Mouse (Mus musculus) thymus, postnatal 14 days (tissue): ENCODE data around the gene Cxcl3.
A peak's percentile ranks its signal among the peaks of the same experiment; 100 is the strongest.

Source experiments
- DNase-seq: peaks from one replicate; pipeline ENCODE4 v3.0.0; 2021

Cxcl3 gene

DNA sequence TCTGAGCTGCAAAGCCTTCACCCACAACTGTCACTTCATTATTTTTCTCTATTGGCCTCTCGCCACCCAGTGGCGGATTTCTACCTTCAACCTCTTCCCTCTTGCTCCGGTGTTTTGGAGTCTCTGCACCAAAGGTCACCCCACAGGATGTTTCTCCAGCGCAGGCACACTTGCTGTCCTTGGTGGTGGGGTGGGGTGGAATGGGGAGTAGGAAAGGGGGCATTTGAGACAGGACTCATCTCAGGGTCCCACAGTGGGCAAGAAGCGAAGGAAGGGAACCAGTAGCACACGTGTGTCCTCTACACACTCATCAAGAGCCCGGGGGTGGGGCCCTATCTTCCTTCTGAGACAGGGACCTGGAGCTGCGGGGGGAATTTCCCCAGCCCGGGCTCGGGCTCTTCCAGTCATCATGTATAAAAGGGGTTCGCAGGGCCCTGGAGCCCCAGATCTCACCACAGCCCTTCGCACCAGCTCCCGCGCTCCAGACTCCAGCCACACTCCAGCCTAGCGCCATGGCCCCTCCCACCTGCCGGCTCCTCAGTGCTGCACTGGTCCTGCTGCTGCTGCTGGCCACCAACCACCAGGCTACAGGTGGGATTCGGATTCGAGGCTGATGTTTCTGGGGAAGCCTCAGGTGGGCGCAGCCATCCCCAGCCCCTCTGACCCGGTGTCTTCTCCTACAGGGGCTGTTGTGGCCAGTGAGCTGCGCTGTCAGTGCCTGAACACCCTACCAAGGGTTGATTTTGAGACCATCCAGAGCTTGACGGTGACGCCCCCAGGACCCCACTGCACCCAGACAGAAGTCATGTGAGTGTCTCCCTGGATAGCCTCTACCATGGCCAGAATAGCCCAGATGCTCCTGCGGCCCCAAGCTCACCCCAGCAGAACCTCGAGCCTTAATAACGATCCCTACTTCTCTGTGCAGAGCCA lies at the start of gene Cxcl3:
Gene Cxcl3 (plus strand): TSS at position 445 of the 930 bp plus-strand sequence.
- peak; percentile 2 for DNase-seq

- DNase-seq, result no peak
Measured at GRCm38 (mm10) chr5:90742029-90742428, 43.9 kb upstream of the Cxcl3 start.

DNA sequence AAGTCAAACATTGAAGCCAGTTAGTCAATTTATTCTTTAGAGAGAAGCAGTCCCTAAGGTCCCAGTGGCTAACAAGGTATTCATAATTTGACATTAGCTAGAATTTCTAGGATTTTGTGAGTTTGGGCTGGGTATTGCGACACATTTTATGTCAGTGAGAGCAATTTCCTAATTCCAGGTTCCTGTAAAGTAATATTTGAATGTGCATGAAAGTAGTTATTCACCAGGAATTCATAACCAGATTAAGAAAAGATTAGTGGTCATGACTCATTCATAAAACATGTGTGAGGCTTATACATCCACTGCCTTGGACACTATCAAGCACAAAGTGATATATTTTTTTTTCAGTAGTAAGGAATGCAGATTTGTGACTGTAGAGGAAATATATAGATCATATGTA lies 32.0 kb upstream of the Cxcl3 start:
- DNase-seq, result no peak

DNA sequence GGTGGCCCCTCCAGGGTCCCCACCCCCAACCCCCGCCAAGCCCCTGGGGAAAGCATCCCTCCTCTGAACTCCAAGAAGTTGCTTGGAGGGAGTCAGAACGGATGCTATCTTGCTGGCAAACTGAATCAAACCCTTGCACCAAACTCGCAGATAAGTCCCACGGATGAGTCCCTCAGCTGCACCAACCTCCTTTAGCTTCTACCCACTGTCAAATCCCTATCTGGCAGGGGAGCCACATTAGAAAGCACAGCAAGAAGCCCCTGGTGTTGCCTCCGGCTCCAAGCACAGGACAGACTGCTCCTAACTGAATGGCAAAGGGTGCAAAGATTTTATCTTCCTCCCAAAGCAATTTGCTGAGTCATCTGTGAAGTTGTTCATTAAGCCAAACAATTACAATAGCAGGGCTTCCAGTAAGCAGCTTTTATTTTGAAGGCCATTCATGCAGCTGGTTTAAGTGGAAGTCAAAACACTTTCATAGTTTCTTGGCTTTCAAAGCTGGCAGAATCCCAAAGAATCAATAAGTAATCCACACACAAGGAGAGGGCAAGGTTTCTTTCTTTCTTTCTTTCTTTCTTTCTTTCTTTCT lies 27.8 kb upstream of the Cxcl3 start:
- no peak for DNase-seq

- no peak for DNase-seq
Measured at GRCm38 (mm10) chr5:90759077-90760065, 26.5 kb upstream of the Cxcl3 start, which contains the start of gene Cxcl5. Gene Cxcl5, plus strand, starts transcription at chr5:90759360.

DNA sequence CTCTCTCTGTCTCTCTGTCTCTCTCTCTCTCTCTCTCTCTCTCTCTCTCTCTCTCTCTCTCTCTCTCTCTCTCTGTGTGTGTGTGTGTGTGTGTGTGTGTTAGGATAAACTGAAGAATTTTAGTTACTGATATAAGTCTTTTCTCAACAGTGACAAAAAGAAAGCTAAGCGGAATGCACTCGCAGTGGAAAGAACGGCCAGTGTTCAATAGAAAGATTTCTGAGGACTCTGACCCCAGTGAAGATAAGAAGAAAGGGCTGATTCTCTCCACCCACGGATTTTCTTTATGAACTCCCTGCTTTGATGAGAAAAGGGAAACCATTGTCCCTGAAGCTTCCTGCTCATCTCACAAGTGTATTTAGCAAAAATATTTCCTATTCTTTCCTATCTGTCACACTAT lies 25.6 kb upstream of the Cxcl3 start:
- no peak for DNase-seq

DNA sequence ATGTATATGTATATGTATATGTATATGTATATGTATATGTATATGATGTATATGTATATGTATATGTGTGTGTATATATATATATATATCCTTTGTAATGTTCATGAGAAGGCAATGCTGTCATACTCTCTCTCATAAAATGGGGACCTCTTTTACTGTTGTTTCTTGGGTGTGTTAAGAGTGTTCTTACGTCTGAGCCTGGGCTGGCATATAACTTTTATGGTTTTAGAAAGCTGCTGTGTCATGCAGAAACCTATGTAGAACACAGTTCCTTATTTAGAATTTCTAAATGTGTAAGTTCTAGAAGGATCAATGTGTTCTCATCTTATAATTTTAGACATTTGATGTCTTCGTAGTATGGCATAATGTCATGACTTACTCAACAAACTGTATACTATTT lies 25.1 kb upstream of the Cxcl3 start:
- no peak for DNase-seq

DNA sequence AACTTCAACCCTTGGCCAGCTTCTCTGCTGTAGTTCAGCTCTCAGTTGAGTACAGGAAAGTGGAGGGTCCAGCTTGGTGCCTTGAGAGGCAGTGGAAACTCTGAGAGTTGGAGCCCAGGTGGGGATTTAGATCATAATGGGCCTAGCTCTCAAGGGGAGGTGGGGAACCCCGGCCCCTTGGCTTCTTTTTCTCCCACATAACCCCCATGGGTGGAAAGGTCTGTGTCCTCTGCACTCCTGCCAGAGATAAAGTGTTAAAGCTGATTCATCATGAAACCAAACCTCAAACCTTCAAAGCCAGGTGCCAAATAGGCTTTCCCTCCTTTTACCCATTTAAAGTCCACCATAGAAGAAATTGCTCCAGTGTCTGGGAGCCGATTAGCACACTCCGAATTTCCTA lies 24.1 kb upstream of the Cxcl3 start:
- DNase-seq, result no peak

DNA sequence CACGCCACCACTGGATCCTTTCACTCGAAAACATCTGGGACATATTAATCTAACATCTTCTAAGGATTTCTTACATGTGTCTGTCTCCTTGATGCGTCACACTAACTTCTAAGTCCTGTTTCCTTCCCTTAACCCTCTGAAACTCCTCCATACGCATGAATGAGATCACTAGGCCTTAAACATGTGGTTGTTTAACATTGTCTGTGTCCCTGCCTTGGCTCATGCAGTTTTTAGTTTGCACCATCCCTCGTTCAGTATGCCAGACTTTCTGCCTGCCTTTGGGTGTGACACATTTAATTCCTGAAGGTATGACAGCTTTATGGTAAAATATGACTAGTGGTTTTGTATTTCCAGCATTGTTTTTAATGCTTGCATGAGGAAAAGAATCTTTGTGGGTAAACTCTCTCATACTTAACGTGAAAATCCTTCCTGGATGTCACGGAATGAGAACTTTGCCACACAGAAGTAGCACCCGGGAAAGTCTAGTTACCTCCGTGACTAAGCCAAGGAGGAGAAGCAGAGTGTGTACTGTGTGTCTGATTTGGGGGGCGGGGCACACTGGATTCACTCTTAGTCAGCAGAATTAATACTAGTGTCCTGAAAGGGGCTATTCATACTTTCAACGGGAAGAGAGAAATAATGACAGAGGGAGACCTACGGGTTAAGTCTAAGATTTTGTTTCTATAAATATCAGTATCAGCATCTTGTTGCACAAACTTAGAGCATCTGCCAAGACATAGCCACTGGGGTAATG lies 21.8 kb upstream of the Cxcl3 start:
- no peak for DNase-seq

DNA sequence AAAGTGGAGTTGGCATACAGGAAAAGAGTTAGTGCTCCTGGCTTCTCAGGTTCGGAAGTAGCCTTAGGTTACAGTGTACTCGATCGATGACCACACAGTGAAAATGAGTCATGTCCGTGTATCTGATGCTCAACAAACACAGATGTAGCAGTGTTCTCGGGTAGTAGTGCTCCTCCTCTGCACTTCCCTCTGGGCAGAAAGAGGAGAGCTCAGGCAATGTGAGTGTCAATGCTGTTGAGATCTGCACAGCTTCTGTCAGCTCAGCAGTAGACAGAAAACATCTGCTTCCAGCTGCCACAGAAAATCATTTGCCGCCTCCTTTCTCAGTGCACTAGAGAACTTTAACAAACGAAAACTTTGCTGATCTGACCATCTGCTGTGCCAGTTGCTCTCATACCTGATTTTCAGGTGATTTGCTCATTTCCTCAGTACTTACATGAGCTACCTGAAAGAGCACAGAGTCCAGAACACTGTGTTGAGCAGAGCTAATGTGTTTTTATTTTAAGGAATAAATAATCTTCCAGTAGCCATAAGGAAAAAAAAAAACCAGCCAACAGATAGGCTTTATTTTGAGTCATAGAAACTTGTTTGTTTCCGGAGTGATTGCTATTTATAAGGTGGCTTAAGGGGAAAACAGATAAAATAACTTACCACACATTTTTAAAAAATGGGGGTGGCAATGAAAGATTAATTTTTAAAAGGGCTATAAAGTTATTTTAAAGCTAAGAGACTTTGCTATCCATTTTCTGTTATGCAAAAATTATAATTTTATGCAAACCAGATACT lies 19.9 kb upstream of the Cxcl3 start:
- no peak for DNase-seq

GRCm38 (mm10) chr5:90768218-90768617 lies 17.7 kb upstream of the Cxcl3 start, which contains the start of gene Ppbp:
Gene Ppbp, plus strand, starts transcription at chr5:90768518.
- no peak for DNase-seq

- no peak for DNase-seq
Measured at GRCm38 (mm10) chr5:90771369-90771768, 14.5 kb upstream of the Cxcl3 start.

- no peak for DNase-seq
Measured at GRCm38 (mm10) chr5:90771880-90772653, 13.8 kb upstream of the Cxcl3 start, which contains the start of gene Pf4. Gene Pf4, plus strand, starts transcription at chr5:90772435.

GRCm38 (mm10) chr5:90775562-90775961 lies 10.3 kb upstream of the Cxcl3 start:
- no peak for DNase-seq

DNA sequence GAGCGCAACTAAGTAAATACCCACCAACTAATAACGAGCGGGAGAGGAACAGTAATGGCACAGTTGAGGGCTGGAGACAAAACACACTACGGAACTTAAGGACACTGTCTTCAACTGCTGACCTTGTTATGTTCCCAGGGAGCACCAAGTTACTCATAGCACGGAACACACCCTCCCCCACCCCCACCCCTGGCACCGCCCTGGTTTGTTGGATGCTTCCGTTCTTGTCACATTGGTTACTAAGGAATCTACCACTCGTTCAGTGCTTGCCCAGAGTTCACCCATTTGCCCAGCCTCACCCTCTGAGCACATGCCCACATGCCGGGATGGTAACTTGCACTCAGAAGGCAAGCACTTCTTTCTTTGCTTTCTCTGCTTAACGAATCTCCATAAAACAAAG lies 8.3 kb upstream of the Cxcl3 start:
- DNase-seq, result no peak

GRCm38 (mm10) chr5:90778856-90779255 lies 7.0 kb upstream of the Cxcl3 start:
- no peak for DNase-seq

DNA sequence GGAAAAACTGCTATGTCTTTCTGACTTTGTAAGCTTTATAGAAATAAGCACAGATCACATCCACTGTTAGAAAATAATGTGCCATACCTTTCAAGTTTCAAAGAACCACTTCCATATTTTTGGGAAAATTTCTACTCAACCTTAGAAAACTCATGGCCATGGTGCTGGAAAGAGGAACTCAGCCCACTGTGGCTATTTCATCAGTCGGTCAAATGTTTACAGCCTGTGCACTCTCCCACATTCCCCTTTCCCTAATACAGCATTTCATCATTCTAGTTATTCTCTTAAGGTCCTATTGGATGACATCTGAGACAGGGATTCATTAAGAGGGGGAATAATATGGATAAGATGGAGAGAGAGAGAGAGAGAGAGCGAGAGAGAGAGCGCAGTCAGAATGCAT lies 2.2 kb upstream of the Cxcl3 start:
- DNase-seq, result no peak

DNA sequence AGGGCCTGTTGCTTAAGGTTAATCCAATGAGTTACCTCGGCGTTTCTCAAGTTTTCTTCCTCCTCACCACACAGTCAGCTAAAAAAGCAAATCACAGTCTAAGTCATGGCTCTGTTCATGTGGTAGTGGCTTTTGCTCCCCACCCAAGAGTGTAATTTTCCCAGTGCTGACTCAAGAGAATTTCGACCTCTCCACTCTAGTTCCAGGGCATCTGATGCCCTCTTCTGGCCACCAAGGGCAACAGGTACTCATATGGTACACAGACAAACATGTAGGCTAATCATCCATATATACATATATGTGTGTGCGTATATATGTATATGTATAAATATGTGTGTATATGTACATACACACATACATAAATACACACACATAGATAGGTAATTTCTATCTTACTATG lies 2.2 kb downstream of the Cxcl3 start:
- DNase-seq, result no peak

DNA sequence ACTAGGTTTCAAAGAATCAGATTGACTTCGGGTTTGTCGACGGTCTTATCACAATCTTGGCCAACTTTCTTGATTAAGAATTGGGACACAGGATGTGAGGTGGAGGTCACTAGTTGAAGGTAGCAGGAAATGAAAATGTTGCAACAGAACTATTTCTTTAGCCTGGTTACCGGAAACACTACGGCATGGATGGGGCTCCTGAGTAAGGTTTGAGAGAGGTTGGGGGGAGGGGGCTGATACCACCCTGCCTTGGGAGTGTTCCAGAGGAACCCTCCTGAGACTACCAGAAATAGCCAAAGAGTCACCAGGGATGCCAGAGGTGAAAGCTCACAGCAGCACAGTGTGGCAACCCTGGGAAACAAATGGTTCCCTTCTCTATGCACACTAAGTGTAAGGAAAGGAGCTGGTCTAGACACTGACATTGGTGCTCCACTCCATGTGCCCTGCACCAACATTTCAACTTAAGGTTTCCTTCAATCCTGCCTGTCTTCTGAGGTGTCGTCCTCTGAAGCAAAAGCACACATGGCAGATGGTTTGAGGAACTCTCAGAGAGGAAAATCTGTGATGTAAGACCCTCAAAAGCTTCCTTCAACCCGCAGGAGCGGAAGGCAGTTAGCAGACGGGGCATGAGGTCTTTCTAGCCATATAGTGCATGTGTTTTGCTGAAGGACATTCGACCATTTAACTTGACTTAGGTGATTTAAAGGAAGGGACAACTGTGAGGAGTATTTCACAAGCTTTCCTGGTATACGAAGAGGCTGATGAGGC lies 3.6 kb downstream of the Cxcl3 start:
- no peak for DNase-seq

DNA sequence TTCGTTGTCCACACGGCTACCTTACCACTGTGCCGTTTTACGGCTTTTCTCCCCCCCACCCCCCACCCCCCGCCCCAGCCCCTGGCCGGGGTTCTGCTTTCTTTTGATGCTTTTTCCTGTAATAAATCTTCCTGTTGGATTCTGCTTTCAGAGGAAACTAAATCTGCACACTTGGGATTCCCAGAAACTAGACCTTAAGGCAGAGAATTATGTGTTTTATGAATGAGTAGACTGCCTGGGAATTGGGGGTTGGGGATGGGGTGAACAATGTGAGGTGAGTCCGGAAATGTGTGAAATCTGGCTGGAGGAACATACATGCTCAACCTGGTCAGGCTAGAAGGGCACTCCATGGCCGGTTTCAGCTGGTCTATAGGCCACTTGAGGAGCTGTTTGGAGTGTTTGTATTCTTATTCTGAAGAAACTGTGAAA lies 4.2 kb downstream of the Cxcl3 start:
- DNase-seq, result no peak
